Mouse (Mus musculus) CD8-positive naive resting alpha-beta T cell, adult 2 months (primary cell): Measurements from ENCODE around the gene Axin2.

Experiments used
- DNase-seq, 2 experiments: peaks; one replicate each; pipeline ENCODE4 v3.0.0; 2022; ENCODE audit warnings: low read depth in 2 of 2, low spot score in 2 of 2

Axin2 gene

DNA sequence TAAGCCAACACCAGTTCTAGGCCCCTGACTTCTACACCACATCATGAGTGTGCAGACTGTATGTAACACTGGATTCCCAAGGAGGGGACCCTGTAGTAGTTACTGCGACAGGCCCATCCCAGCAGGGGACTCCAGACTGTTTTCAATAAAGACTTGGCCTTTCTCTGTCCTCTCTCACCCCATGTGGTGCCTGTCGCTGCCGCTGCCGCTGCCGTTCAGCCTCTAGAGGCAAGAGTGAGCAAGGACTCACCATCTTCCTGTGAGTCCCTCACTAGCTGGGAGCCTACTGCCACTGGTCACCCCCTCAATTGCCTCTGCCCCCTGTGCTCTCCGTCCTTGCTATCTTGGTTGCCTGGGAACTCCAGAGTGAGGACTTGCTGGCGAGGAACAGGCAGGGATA is 8.6 kb downstream of the Axin2 start:
- DNase-seq: no peak

DNA sequence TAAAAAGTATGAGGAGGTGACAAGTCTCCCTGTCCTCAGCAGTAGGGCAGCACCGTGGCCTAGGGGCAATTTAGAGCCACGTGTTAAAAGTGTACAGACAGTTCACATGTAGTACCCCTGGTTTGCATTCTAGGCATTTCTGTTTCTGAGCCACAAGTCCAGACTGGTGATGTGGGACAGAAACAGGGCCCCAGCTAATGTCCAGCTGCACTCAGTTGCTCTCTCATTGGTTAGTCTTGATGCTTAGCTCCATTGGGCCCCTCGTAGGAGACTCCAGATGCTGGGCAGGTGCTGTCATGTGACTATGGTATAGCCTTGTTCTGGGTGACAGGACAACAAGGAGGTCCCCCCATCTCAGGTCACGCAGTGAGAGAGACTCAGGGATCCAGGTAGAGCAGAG is 9.0 kb downstream of the Axin2 start:
- no peak for DNase-seq

DNA sequence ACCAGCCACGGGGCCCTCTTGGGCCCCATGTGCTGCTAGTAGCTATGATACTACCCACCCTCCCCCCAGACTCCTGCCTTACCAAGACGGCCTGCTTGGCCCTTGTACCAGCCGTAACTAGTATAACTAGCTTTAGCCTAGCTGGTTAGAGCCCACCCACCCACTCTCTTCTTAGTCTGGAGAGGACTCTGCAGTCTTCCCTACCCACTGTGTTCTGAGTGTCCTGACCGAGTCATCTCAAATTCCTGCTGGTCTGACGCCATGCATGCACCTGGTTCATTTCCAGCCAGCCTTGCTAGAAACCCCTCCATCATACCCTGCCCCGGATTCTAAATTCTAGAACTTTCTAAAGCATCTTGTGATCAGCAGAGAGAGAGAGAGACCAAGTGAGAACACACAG is 9.6 kb downstream of the Axin2 start:
- no peak for DNase-seq

DNA sequence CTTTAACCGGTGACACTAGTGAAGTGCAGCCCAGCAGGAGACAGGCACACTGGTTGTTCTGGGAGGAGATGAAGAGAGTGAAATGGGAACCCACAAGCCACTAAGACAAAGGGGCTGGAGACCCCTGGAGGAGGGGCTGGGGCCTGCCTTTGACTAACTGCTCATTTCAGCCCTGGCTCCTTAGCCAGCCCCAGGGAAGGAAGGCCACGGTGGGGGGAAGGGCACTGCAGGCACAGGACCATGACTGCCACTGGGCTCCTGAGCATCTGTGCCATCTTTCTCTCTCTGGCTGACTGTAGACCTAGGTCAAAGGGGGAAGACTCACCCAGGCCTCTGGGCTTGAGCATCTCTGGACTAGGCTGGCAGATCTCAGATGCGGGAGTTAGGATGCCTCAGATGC is 10.5 kb downstream of the Axin2 start:
- no peak for DNase-seq

DNA sequence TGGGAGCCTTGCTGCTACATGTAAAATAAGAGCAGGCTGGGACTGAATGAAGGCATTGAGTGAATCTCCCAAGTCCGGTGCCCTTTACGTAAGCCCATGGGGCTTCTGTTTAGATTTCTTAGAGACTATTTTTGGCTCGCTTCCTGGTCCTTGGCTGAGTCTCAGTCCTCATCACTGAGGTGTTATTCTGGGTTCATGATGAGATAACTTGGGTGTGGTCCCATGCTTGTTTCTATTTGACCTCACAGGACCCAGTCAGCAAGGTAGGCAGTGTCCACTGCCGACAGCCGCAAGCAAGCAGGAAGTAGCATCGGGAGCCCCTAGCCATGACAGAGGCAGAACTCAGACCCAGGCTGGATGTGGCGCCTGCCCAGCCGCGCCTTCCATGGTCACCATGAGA is 13.7 kb downstream of the Axin2 start:
- DNase-seq: no peak

DNA sequence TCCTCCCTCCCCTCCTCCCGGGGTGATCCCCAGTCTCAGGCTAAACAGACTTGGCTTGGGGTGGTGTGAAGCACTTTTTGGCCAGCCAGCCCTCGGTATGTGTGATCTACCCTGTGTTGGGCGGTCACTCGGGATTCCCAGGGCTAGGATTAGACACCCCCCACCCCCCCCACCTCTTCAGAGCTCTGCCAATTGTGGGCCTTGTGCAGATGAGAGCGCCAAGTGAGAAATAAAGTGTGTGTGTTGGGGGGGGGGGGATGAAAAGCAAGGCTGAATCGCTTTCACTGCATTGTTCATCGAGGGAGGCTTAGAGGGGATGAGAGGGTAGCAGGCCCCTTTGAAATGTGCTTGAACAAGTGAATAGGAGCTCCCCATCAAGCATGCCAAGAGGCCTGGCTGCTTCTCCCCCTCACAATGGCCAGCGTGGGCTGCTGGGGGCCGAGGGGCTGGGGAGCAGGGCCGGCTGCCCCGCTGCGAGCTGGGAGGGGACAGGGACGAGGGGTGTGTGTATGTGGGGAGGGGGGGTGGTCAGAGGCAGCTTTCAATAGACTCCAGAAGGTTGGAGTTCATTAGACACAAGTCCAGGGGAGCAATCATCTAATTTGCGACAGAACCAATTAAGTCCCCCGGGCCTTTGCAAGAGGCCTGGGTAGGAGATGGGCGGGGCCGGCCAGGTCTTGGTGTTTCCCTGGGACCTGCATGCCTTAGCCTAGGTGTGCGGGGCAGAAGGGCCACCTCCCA is 15.1 kb downstream of the Axin2 start:
- no peak for DNase-seq

DNA sequence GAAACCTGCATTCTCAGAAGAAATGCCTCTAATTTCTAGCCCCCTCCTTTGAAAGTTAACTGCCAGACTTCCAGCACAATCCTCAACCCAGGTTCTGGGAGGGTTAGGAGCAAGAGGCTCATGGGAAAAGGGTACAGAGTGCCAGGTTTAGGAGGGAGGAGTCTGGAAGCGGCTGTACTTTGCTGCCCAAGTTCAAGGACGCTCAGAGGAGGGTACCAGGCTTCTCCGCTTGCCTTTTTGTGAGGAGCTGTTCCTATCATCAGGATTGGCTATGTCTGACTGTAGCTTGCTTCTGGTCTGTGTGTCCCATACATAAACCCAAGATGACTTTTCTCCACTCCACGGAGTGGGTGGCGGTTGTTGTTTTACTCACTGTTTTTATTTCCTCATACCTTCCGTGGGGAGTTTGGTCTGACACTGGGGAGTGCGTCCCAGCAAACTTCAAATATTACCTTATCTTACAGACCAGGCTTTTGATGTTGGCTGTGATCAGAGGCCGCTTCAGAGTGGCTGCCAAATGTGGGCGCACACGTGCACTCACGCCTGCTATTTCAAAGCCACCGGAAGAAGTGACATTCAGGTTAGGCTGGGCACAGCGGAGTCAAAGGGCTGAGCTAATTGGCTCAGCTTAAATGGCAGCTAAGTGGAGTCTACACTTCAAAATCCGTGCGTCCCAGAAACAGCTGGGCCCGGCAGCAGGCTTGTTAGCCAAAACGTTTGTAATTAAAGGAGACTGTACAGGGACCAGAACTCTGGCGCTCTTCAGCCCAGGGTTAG is 16.1 kb downstream of the Axin2 start:
- no peak for DNase-seq

DNA sequence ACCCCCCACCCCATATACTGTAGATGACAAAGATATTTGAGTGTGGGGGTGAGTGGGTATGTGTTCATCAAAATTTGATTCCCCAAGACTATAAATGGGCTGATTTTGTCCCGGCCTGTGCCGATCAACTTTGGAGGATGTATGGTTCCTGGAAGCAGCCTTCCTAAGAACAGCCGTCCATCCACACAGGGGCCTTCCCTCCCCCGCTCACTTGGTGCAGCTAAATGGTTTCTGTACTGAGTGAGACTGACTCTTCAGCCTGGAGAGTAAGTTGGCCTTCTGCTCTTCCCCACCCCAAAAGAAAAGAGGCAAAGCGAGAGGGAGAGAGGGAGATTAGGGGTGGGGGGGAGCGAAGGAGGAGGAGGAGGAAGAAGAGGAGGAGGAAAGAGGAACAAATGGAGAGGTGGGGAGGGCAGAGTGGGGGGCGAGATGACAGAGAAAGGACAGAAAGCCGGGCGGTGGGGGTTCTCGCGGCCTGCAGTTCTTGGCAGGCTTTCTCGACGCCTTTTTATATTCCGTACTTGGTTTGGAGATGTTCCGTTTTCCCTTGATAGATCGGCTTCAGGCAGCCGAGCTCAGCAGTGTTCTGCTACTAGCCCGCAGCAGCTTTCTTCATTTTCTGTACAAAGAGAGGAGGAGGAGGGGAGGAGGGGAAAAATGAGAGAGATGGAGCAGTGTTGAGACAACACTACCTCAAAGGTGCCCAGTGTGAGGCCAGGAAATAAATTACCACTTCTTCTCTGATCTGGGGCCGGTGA is 20.7 kb downstream of the Axin2 start:
- no peak for DNase-seq

DNA sequence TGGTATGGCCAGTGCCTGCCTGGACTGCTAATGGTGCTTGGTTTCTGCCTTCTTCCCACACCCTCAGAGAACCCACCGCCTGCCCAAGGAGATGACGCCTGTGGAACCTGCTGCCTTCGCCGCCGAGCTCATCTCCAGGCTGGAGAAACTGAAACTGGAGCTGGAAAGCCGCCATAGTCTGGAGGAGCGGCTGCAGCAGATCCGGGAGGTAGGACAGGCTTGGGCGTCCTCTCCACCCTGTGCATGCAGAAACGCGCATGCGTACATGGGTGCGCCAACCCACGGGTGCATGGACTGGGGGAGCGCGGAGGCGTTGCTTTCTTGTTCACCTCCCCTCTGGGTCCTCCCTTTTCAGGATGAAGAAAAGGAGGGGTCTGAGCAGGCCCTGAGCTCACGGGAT is 21.7 kb downstream of the Axin2 start:
- DNase-seq: no peak

DNA sequence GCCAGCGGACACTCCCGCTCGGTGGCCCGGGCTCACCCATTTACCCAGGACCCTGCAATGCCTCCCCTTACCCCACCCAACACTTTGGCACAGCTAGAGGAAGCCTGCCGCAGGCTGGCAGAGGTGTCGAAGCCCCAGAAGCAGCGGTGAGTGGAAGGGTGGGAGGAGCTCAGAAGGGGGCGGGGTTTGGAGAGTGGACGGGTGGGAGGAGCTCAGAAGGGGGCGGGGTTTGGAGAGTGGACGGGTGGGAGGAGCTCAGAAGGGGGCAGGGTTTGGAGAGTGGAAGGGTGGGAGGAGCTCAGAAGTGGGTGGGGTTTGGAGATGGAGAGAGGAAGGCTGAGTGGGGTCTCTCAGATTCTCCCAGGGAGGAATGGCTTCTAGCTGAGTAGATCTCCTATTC is 23.6 kb downstream of the Axin2 start:
- no peak for DNase-seq

DNA sequence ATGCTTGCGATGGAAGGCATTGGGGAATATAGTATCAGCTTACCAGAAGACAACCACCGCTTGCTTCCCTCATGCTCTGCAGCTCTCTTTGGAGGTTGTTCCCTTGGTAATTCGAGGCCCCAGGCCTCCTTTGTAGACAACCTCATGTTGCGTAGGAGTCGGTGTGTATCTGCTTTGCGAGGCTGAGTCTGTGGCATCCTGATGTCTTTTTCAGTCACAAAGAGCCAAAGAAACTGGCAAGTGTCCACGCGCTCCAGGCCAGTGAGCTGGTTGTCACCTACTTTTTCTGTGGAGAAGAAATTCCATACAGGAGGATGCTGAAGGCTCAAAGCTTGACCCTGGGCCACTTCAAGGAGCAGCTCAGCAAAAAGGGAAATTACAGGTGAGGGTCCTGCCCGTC is 25.5 kb downstream of the Axin2 start:
- no peak for DNase-seq

DNA sequence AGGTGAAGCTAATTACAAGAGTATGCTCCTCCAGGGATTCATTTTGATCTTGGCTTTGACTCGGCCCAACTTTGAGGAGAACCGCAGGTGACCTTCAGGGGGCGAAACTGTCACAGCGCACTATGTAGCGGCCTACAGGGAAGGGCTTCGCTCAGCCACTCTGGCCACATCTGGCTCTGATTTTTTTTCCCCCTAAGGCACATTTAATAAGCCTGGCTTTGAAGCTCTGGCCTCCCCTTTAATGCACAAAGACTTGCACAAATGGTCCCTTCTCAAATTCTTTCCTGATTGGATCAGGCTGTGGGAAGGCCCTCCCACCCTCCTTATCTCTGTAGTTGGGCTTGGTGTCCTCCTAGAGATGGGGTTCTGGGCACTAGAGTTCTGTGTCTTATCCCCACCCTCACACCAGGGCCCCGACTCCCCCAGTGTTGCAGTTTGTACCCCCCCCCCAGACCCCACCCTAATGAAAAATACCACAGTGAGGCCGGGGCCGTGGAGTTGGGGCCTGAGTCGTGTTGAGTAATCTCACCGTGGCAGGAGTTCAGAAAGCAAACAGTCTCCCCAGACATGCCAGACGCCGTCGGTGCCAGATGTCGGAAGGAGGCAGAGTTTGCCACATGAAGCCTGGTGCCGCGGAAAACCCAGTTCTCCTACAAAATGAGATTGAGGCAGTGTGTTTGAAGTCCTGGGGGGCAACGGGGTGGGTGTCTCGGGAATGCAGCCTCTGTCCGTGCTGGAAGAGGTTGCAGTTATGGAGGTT is 27.5 kb downstream of the Axin2 start:
- DNase-seq: no peak

DNA sequence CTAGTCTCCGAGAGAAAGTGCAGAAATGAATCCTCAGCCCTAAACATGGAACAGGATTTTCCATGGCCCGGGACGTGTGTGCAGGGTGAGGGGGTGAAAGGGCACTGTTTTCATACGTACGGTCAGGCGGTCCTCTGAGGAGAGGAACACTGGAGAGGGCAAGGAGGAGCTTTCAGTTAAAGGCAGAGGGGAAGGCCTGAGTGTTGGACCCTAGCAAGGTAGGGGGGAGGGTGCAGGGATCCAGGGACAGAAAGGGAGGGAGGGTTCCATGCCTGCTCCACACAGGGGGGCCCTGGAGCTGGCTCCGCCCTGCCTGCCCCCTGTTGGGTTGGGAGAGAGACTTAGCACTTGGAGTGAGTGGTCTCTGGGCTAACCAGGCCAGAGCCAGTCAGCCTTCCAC is 28.4 kb downstream of the Axin2 start:
- DNase-seq: no peak

DNA sequence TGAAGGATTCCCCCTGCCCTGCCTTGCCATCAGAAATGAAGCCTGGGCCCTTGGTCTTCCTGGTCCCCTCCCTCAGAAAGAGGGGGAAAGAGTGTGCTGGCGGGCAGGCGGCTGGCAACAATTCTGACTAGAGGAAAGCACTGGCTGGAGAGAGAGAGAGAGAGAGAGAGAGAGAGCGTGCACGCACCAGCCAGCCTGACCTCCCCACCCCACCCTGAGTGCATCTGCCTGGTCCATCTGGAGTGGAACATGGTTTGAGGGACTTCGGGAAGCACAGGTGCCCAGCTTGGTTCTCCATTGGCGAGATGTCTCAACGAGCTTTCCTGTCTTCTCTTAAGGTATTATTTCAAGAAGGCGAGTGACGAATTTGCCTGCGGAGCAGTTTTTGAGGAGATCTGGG is 28.8 kb downstream of the Axin2 start:
- DNase-seq: no peak

DNA sequence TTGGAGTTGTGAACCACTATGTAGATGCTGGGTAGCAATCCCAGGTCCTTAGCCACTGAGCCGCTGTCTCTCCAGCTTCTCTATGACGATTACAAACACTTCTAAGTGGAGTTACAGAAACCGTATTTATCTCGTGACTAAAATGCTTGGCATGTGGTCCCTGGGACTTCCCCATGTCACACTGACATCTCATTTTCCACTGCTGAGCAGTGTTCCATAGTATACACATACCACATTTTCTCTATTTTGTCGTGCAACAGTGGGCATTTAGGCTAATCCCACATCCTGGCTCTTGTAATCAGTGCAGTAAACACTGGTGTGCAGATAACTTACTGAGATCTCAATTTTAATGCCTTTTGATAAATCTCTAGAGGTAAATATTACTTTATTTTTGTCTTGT is 32.2 kb downstream of the Axin2 start:
- DNase-seq: no peak

DNA sequence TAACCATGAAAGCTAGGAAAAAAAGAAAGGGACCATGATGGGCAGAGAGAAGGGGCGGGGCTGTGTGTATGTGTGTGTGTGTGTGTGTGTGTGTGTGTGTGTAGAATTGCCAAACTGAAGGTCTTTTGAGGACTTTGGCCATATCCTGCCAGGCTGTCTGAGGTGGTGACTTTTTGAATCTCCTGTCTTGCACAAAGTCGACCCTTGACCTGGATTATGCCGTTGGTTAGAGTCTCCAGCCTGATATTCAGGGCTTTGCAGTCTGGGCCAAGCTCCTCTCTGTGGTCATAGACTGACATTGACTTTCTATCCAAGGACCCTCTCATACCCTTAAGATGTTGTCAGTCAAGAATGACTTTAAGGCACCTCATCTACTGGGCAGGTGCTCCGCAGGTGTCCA is 35.8 kb downstream of the Axin2 start:
- no peak for DNase-seq

DNA sequence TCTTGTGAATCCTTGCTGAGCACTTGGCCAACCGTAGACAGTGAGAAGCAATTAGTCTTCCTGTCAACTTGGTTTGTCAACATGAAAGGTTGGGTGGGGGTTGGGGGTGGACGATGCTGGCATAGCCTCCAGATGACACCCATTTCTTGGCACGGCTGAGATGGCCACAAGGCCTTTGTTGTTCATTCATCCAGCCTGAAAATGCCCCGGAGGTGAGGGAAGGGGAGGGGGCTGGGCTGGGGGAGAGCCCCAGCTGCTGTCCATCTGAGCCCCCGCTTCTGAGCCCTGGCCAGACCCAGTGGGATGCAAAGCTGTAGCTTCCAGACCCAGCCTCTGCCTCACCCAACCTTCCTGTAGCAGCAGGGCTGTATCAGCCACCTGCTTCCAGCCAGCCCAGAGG is 38.2 kb downstream of the Axin2 start:
- no peak for DNase-seq

DNA sequence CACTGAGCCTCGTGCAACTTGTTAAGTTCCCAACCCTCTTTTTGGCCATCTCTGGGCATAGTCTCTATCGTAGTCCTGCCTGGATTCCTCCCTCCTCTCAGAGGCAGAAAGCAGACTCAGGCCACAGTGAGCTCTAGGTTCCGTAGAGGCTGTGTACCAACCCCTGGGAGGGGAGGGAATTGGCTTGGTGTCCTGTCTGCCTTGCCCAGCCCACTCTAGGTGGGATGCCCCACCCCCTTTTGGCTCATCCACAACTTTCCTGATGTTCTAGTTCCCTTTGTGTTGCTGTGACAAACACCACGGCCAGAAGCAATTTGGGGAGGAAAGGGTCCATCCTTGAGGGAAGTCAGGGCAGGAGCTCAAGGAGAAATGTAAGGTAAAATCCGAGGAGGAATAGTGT is 39.0 kb downstream of the Axin2 start:
- no peak for DNase-seq

DNA sequence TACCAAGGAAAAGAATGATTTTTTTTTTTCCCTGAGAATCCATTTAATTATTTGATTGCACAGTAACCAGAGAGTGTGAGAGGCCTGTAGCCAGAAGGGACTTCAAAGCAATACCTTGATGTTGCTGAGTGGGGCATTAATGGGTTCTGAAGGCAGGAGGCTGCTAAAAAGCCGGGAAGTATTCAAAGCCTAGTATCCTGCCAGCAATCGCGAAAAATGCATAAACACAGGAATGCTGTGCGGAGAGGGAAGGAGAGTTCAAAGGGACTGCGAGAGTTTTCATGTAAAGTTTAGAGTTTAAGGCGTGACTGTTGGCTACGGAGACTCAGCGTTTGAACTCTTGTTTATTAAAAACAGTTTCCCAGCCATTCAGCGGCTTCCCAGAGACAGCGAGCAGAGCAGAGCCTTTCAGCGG is 41.5 kb downstream of the Axin2 start:
- no peak for DNase-seq

DNA sequence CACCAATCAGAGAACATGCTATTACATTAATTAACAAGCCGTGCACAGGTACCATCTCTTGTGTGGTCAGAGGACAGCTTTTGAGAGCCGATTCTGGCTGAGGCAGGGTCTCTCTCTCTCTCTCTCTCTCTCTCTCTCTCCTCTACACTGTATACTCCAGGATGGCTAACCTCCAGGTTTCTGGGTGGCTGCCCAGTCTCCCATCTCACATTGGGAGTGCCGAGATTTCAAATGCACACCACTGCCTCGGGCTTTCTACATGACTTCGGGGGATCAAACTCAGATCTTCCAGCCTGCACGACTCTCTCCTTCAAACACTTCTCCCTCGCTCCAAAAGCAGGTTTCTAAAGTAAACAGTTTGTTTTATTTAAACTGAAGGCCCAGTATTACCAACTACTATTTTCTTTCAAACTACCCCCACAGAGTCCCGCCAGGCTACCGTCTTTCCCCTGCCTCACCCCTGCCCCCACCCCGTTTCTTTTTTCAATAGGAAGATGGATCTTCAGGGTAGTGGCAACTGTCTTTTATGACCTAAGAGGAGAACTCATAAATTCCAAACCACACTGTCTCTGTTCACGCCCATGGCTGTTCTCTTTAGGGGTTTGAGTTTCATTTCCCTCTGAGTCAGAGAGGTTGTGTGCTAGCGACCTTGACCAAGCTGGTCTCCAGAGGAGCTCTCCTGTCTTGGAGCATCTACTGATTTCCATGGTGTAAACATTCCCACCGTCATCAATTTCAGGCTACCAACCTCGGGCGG is 43.5 kb downstream of the Axin2 start:
- no peak for DNase-seq

DNA sequence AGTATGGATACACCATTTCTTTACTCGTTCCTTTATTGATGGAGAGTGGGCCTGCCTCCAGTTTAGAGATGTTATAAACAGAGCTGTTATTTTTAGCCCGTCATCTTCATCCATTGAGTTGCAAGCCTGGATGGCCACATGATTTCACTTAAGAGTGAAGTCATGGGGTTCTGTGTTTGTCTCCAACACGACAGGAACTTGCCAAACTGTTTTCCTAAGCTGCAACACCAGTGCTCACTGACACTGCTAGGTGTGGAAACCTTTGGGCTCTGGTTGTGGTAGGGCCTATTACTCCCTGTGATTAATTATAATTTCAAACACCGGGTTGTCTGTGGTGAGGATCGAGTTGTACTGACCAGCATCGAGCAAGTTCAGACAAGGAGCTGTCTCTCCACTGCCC is 45.6 kb downstream of the Axin2 start:
- no peak for DNase-seq
